Mouse (Mus musculus) stomach, postnatal 0 days (tissue): ENCODE data around the gene Gm28374.

Experiments used
- CTCF ChIP-seq: IDR thresholded peaks from 2 replicates; pipeline ENCODE4 v1.5.1; 2016; ENCODE audit warnings: antibody characterized with exemption, low read depth, mild to moderate bottlenecking, moderate library complexity
- EP300 ChIP-seq: optimal IDR thresholded peaks from 2 replicates; pipeline ENCODE3; 2016; ENCODE audit warnings: antibody characterized with exemption

GRCm38 (mm10) chr19:6052516-6052915, 29.5 kb downstream of the Gm28374 start:
- TF ChIP-seq CTCF (no peak), EP300 (no peak)
